Mouse (Mus musculus): Measurements from ENCODE around the gene Tbc1d8. TPM values are rescaled to one million over a fixed set of nuclear protein-coding genes. Genes with fewer than 3 reads are reported as not detected.

Tbc1d8 gene
- polyA plus RNA-seq, 1 experiment from 2014 or later = 11.7 TPM

DNA sequence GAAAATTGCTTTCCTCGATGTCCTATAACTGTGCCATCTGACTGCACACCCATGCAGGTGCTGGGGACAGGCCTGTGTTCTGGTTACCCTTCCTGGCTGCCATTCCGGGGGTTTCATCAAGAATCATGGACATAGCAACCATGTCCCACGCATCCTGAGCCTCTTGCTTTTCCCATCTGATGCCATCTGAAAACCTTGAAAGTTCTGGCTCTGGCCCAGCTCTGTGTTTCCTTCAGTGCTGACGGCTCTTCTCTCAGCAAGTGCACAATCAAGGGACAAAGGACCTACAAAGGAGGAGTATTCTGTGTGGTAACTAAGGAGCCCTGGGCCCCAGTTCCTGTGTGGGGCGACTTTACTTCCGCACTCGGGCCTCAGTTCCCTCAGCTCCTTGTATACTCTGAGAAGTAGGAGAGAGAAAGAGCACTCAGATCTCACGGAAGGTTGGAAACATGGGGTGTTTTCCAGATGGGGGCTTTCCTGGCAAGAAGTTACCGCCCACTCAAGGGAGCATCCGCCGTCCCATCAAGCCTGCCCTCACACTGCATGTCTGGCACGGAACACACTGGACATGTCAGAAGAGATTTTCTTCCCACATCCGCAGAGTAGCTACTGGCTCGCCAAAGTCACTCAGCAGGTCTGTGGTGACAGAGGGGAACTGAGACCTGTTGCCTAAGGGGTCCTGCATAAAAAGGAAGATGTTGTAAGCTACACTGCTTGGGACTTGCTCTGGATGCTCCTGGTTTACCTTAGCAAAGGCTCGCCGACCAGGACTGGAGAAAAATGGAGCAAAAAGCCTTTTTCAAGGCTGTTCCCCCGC, 24.5 kb upstream of the Tbc1d8 start:
- Histone ChIP-seq H3K36me3 (no peaks in the 10 kb centered on the region), H3K9ac (no peak overlapping the region), H3K9me3 (no peaks in the 10 kb centered on the region), H3K4me3 (replicated peaks) (no peak overlapping the region), H3K27me3 (replicated peaks) (no peaks in the 10 kb centered on the region), H3K27ac (no peak overlapping the region), H3K4me2 (no peak overlapping the region), H3K4me1 (no peaks in the 10 kb centered on the region)
- no peak for ATAC-seq (ENCODE audit: insufficient read depth, low FRiP score, low read depth)
- 77% methylated on average over 17 of the region's 17 CpGs for WGBS

DNA sequence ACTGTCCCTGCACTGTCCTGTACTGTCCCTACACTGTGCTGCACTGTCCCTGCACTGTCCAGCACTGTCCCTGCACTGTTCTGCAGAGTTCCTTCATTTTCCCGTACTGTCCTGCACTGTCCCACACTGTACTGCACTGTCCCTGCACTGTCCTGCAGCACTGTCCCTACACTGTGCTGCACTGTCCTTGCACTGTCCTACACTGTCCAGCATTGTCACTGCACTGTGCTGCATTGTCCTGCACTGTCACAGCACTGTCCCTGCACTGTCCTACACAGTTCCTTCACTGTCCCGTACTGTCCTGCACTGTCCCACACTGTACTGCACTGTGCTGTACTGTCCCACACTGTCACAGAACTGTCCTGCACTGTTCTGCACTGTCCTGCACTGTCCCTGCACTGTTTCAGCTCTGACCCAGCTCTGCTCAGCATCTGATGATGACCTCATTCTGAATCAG, 21.0 kb upstream of the Tbc1d8 start:
- H3K27me3 ChIP-seq (replicated peaks) = no peaks in the 10 kb centered on the region
- no peaks in the 10 kb centered on the region for H3K36me3 ChIP-seq
- ATAC-seq (ENCODE audit: insufficient read depth, low FRiP score, low read depth) = peak; percentile 53; the same call in 1 of the 2 replicates
- no peak overlapping the region for H3K4me3 ChIP-seq (replicated peaks)
- H3K4me2 ChIP-seq = no peak overlapping the region
- H3K4me1 ChIP-seq = no peaks in the 10 kb centered on the region
- 88% methylated on average over 2 of the region's 2 CpGs for WGBS
- H3K9ac ChIP-seq = no peak overlapping the region
- H3K9me3 ChIP-seq = no peaks in the 10 kb centered on the region
- H3K27ac ChIP-seq = no peak overlapping the region

DNA sequence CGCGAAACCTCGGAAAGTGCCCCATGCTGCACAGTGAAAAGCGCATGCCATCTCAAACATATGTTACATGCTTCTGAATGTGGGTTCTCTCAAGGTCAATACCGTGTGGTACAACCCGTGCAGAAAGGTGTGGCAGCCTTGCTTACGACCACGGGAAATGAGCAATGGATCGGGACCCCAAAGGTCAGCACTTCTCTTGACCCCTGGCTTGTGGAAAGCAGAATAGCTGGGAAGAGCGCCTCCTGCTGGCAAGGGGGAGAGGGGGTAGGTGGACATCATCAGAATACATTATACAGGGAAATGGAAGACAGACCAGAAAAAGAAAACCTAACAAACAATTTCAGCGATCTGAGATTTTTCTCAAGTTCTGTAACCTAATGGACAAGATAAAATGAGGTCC, 19.2 kb upstream of the Tbc1d8 start:
- no peaks in the 10 kb centered on the region for H3K9me3 ChIP-seq
- no peak for ATAC-seq (ENCODE audit: insufficient read depth, low FRiP score, low read depth)
- H3K36me3 ChIP-seq = no peaks in the 10 kb centered on the region
- H3K27ac ChIP-seq = no peak overlapping the region
- 84% methylated on average over 11 of the region's 11 CpGs for WGBS
- no peak overlapping the region for H3K9ac ChIP-seq
- H3K27me3 ChIP-seq (replicated peaks) = no peaks in the 10 kb centered on the region
- H3K4me3 ChIP-seq (replicated peaks) = no peak overlapping the region
- H3K4me1 ChIP-seq = no peaks in the 10 kb centered on the region
- H3K4me2 ChIP-seq = no peak overlapping the region

- no peak overlapping the region for H3K27ac ChIP-seq
- 96% methylated on average over 4 of the region's 4 CpGs for WGBS
- no peaks in the 10 kb centered on the region for H3K27me3 ChIP-seq (replicated peaks)
- no peaks in the 10 kb centered on the region for H3K4me1 ChIP-seq
- H3K4me2 ChIP-seq = no peak overlapping the region
- ATAC-seq (ENCODE audit: insufficient read depth, low FRiP score, low read depth) = no peak
- H3K36me3 ChIP-seq = no peaks in the 10 kb centered on the region
- H3K9ac ChIP-seq = no peak overlapping the region
- no peak overlapping the region for H3K4me3 ChIP-seq (replicated peaks)
- no peaks in the 10 kb centered on the region for H3K9me3 ChIP-seq
Observed at GRCm38 (mm10) chr1:39496995-39497394, 18.4 kb upstream of the Tbc1d8 start.

DNA sequence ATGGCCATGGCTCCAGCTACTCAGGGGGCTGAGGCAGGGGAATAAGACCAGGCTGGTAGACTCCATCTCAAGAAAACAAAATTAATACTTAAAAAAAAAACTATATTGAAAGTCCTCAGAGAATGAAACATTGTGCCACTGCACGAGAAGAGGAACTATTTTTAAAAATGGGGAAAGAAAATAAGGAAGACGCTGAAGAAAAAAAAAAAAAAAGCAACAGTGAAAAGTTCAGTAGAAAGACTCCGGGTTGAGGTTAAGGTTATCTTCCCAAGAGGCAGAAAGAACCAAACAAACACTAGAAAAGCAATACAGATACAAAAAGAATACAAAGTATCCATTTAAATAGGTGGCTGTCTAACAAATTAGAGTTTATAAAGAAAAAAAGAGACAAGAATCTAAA, 15.1 kb upstream of the Tbc1d8 start:
- WGBS = 80% methylated on average over 3 of the region's 3 CpGs
- Histone ChIP-seq H3K4me3 (replicated peaks) (no peak overlapping the region), H3K36me3 (no peaks in the 10 kb centered on the region), H3K9ac (no peak overlapping the region), H3K9me3 (no peaks in the 10 kb centered on the region), H3K27ac (no peak overlapping the region), H3K27me3 (replicated peaks) (no peaks in the 10 kb centered on the region), H3K4me1 (no peaks in the 10 kb centered on the region), H3K4me2 (no peak overlapping the region)
- no peak for ATAC-seq (ENCODE audit: insufficient read depth, low FRiP score, low read depth)

DNA sequence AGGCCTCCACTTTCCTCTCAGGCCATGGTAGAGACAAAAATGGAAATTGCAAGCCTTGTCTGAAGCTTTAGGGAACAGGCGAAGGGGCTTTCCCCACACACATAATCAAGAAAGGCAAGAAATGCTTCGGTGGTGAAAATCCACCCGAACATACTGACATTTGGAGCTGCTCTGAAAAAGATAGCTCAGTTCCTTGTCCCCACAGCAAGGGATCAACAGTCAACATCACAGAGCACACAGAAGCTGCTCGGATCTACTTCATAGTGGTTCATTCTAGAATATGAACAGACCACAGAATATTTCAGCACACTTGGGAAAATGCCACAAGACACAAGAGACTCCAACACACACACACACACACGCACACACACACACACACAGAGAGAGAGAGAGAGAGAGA, 14.6 kb upstream of the Tbc1d8 start:
- 82% methylated on average over 5 of the region's 5 CpGs for WGBS
- no peak for ATAC-seq (ENCODE audit: insufficient read depth, low FRiP score, low read depth)

GRCm38 (mm10) chr1:39487370-39487769, 8.8 kb upstream of the Tbc1d8 start:
- 78% methylated on average over 3 of the region's 3 CpGs for WGBS
- Histone ChIP-seq H3K27ac (no peak overlapping the region), H3K27me3 (replicated peaks) (no peaks in the 10 kb centered on the region), H3K4me2 (no peak overlapping the region), H3K9ac (no peak overlapping the region), H3K4me3 (replicated peaks) (no peak overlapping the region), H3K36me3 (no peaks in the 10 kb centered on the region), H3K9me3 (no peaks in the 10 kb centered on the region), H3K4me1 (no peaks in the 10 kb centered on the region)
- no peak for ATAC-seq (ENCODE audit: insufficient read depth, low FRiP score, low read depth)

More for the DNA sequence above, 14.6 kb upstream of the Tbc1d8 start:
- Histone ChIP-seq H3K9me3 (no peaks in the 10 kb centered on the region), H3K36me3 (no peaks in the 10 kb centered on the region), H3K4me2 (no peak overlapping the region), H3K9ac (no peak overlapping the region), H3K27ac (no peak overlapping the region), H3K4me1 (no peaks in the 10 kb centered on the region), H3K4me3 (replicated peaks) (no peak overlapping the region), H3K27me3 (replicated peaks) (no peaks in the 10 kb centered on the region)

GRCm38 (mm10) chr1:39482115-39482815, 3.7 kb upstream of the Tbc1d8 start:
- H3K9ac ChIP-seq = no peak overlapping the region
- H3K4me2 ChIP-seq = no peak overlapping the region
- peaks cover 7% of the 10 kb centered on the region; the same call in 1 of the 2 replicates for H3K4me1 ChIP-seq
- WGBS = 60% methylated on average over 10 of the region's 10 CpGs
- no peak overlapping the region for H3K27ac ChIP-seq
- no peaks in the 10 kb centered on the region for H3K27me3 ChIP-seq (replicated peaks)
- H3K9me3 ChIP-seq = no peaks in the 10 kb centered on the region
- no peak overlapping the region for H3K4me3 ChIP-seq (replicated peaks)
- ATAC-seq (ENCODE audit: insufficient read depth, low FRiP score, low read depth) = no peak
- H3K36me3 ChIP-seq = no peaks in the 10 kb centered on the region

- no peak overlapping the region for H3K27ac ChIP-seq
- no peaks in the 10 kb centered on the region for H3K27me3 ChIP-seq (replicated peaks)
- peak overlapping the region; percentile 94 for H3K4me2 ChIP-seq
- no peak overlapping the region for H3K4me3 ChIP-seq (replicated peaks)
- H3K9ac ChIP-seq = no peak overlapping the region
- no peak for ATAC-seq (ENCODE audit: insufficient read depth, low FRiP score, low read depth)
- H3K36me3 ChIP-seq = no peaks in the 10 kb centered on the region
- 49% methylated on average over 5 of the region's 5 CpGs for WGBS
- no peaks in the 10 kb centered on the region for H3K9me3 ChIP-seq
- peaks cover 10% of the 10 kb centered on the region; the same call in 1 of the 2 replicates for H3K4me1 ChIP-seq
Observed at GRCm38 (mm10) chr1:39479254-39479653, 699 bp upstream of the Tbc1d8 start.

- no peaks in the 10 kb centered on the region for H3K27me3 ChIP-seq (replicated peaks)
- H3K9ac ChIP-seq = no peak overlapping the region
- H3K4me2 ChIP-seq = peak overlapping the region; percentile 94
- ATAC-seq (ENCODE audit: insufficient read depth, low FRiP score, low read depth) = no peak
- no peaks in the 10 kb centered on the region for H3K9me3 ChIP-seq
- H3K36me3 ChIP-seq = no peaks in the 10 kb centered on the region
- peak overlapping the region; percentile 83 for H3K27ac ChIP-seq
- H3K4me3 ChIP-seq (replicated peaks) = peak overlapping the region; percentile 80
- WGBS = 3% methylated on average over 10 of the region's 10 CpGs
- H3K4me1 ChIP-seq = peaks cover 10% of the 10 kb centered on the region; the same call in 1 of the 2 replicates
Observed at GRCm38 (mm10) chr1:39478896-39479200, 293 bp upstream of the Tbc1d8 start.

GRCm38 (mm10) chr1:39477064-39477463, 1.5 kb downstream of the Tbc1d8 start:
- ATAC-seq (ENCODE audit: insufficient read depth, low FRiP score, low read depth) = no peak
- Histone ChIP-seq H3K4me2 (peak overlapping the region; percentile 94), H3K27me3 (replicated peaks) (no peaks in the 10 kb centered on the region), H3K4me3 (replicated peaks) (peak overlapping the region; percentile 80), H3K27ac (no peak overlapping the region), H3K9me3 (no peaks in the 10 kb centered on the region), H3K36me3 (no peaks in the 10 kb centered on the region), H3K9ac (no peak overlapping the region), H3K4me1 (peaks cover 10% of the 10 kb centered on the region; the same call in 1 of the 2 replicates)
- 62% methylated on average over 5 of the region's 5 CpGs for WGBS

DNA sequence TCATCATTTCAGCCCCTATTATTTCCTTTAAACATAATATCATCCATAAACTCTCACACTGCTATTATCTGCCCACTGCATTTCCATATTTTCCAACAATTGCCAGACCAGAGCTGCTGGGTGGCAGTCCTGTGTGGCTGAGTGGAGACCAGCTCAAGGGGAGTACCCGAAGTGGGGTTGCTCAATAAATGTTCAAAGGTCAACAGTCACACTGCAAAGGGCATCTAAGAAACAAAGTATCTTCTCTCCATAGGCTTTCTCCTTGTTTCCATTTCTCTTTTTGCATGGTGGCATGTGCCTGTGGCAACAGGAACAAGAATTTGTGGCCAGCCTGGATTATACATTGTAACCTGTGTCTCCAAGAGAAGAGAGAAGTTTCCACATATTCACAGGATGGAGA, 2.2 kb downstream of the Tbc1d8 start:
- Histone ChIP-seq H3K27me3 (replicated peaks) (no peaks in the 10 kb centered on the region), H3K4me2 (no peak overlapping the region), H3K4me3 (replicated peaks) (no peak overlapping the region), H3K27ac (no peak overlapping the region), H3K4me1 (peaks cover 15% of the 10 kb centered on the region), H3K9ac (no peak overlapping the region), H3K36me3 (no peaks in the 10 kb centered on the region), H3K9me3 (no peaks in the 10 kb centered on the region)
- ATAC-seq (ENCODE audit: insufficient read depth, low FRiP score, low read depth) = no peak
- 73% methylated on average over 1 of the region's 1 CpGs for WGBS

Data from stomach, embryonic 15.5 days (tissue).